Mouse (Mus musculus) embryonic facial prominence, embryonic 10.5 days (tissue): ENCODE measurements around the gene Gm42957. TPM values are rescaled to one million over a fixed set of nuclear protein-coding genes. Genes with fewer than 3 reads are reported as not detected.

Experiments
- polyA plus RNA-seq: library from polyadenylated mRNA; unstranded; fragments of >200 nt; fragmentation: Nextera tagmentation; extraction: Ambion mirVana; gene quantifications from 2 replicates; pipeline ENCODE4 v1.2.1, GENCODE M21; 2016

The Gm42957 gene
- polyA plus RNA-seq, 1 experiment from 2014 or later = 0.09 TPM

Other genes with a start within 250 kb of the Gm42957 start
- gene BC107364, start 183.2 kb upstream of the Gm42957 start, polyA plus RNA-seq = not detected in 2 replicates
- 1.4 and 1.5 TPM in 2 replicates for gene Hfe2, start 110.3 kb upstream of the Gm42957 start, polyA plus RNA-seq
- 31.2 and 34.9 TPM in 2 replicates for gene Txnip, start 77.5 kb upstream of the Gm42957 start, polyA plus RNA-seq
- gene Gm16253, start 58.5 kb upstream of the Gm42957 start, polyA plus RNA-seq = 1.6 and 1.9 TPM in 2 replicates
- 30.0 and 33.1 TPM in 2 replicates for gene Polr3gl, start 41.3 kb upstream of the Gm42957 start, polyA plus RNA-seq
- gene Ankrd34a, start 38.8 kb upstream of the Gm42957 start, polyA plus RNA-seq = 0.66 and 0.99 TPM in 2 replicates
- 5.2 and 5.6 TPM in 2 replicates for gene Lix1l, start 34.3 kb upstream of the Gm42957 start, polyA plus RNA-seq
- 242 and 244 TPM in 2 replicates for gene Rbm8a, start 5.5 kb upstream of the Gm42957 start, polyA plus RNA-seq
- 41.6 and 41.9 TPM in 2 replicates for gene Pex11b, start 98 bp upstream of the Gm42957 start, polyA plus RNA-seq
- 0.39 and 0.55 TPM in 2 replicates for gene Itga10, start 10.1 kb downstream of the Gm42957 start, polyA plus RNA-seq
- gene Ankrd35, start 34.7 kb downstream of the Gm42957 start, polyA plus RNA-seq = 0.11 and 0.14 TPM in 2 replicates
- 45.2 and 53.4 TPM in 2 replicates for gene Pias3, start 60.9 kb downstream of the Gm42957 start, polyA plus RNA-seq
- gene Nudt17, start 73.1 kb downstream of the Gm42957 start, polyA plus RNA-seq = 12.9 and 13.0 TPM in 2 replicates
- 44.1 and 47.6 TPM in 2 replicates for gene Polr3c, start 92.2 kb downstream of the Gm42957 start, polyA plus RNA-seq
- gene Rnf115, start 92.2 kb downstream of the Gm42957 start, polyA plus RNA-seq = 66.8 and 69.7 TPM in 2 replicates
- gene Pdzk1, start 193.8 kb downstream of the Gm42957 start, polyA plus RNA-seq = 0.24 TPM in 1 of 2 replicates, not detected in the other
- gene Cd160, start 193.9 kb downstream of the Gm42957 start, polyA plus RNA-seq = 0.14 and 0.19 TPM in 2 replicates